Mouse (Mus musculus): ENCODE results near the gene Phex. TPM values are rescaled to one million over a fixed set of nuclear protein-coding genes. Genes with fewer than 3 reads are reported as not detected.

The Phex gene
- total RNA-seq, 2 experiments from 2014 or later = 1.5 to 1.6 TPM

GRCm38 (mm10) chrX:157308171-157308570 lies 106.9 kb downstream of the Phex start:
- no peak for DNase-seq (ENCODE audit: low spot score in 2 of 2)

- no peak for DNase-seq (ENCODE audit: low spot score in 2 of 2)
Observed at GRCm38 (mm10) chrX:157307411-157307810, 107.7 kb downstream of the Phex start.

- DNase-seq (ENCODE audit: low spot score in 2 of 2) = no peak
Observed at GRCm38 (mm10) chrX:157306796-157307405, 108.2 kb downstream of the Phex start.

- no peak for DNase-seq (ENCODE audit: low spot score in 2 of 2)
Observed at GRCm38 (mm10) chrX:157305852-157306232, 109.3 kb downstream of the Phex start.

- DNase-seq (ENCODE audit: low spot score in 2 of 2) = no peak
Observed at GRCm38 (mm10) chrX:157305193-157305851, 109.8 kb downstream of the Phex start.

- no peak for DNase-seq (ENCODE audit: low spot score in 2 of 2)
Observed at GRCm38 (mm10) chrX:157292411-157292810, 122.7 kb downstream of the Phex start.

- no peak for DNase-seq (ENCODE audit: low spot score in 2 of 2)
Observed at GRCm38 (mm10) chrX:157276581-157276980, 138.5 kb downstream of the Phex start.

GRCm38 (mm10) chrX:157273291-157273690 lies 141.8 kb downstream of the Phex start:
- DNase-seq (ENCODE audit: low spot score in 2 of 2) = no peak

GRCm38 (mm10) chrX:157271609-157272008 lies 143.5 kb downstream of the Phex start:
- DNase-seq (ENCODE audit: low spot score in 2 of 2) = no peak

- no peak for DNase-seq (ENCODE audit: low spot score in 2 of 2)
Observed at GRCm38 (mm10) chrX:157269726-157270305, 145.3 kb downstream of the Phex start.

GRCm38 (mm10) chrX:157268141-157268540 lies 147.0 kb downstream of the Phex start:
- DNase-seq (ENCODE audit: low spot score in 2 of 2) = no peak

- DNase-seq (ENCODE audit: low spot score in 2 of 2) = no peak
Observed at GRCm38 (mm10) chrX:157202736-157203135, 212.4 kb downstream of the Phex start.

GRCm38 (mm10) chrX:157184167-157184566 lies 230.9 kb downstream of the Phex start:
- DNase-seq (ENCODE audit: low spot score in 2 of 2) = no peak

- no peak for DNase-seq (ENCODE audit: low spot score in 2 of 2)
Observed at GRCm38 (mm10) chrX:157180845-157181244, 234.3 kb downstream of the Phex start.

- no peak for DNase-seq (ENCODE audit: low spot score in 2 of 2)
Observed at GRCm38 (mm10) chrX:157164142-157164541, 251.0 kb downstream of the Phex start.

GRCm38 (mm10) chrX:157163394-157163793 lies 251.7 kb downstream of the Phex start:
- no peak for DNase-seq (ENCODE audit: low spot score in 2 of 2)

- DNase-seq (ENCODE audit: low spot score in 2 of 2) = no peak
Observed at GRCm38 (mm10) chrX:157144675-157145074, 270.4 kb downstream of the Phex start.

- DNase-seq (ENCODE audit: low spot score in 2 of 2) = peak in 1 of 2 experiments; percentile 5
Observed at GRCm38 (mm10) chrX:157139601-157140000, 275.5 kb downstream of the Phex start.
